Mouse (Mus musculus): ENCODE measurements around the gene Gpr34.

Gpr34 gene

GRCm38 (mm10) chrX:13670342-13670741 lies 38.5 kb downstream of the Gpr34 start:
- no peak for DNase-seq (ENCODE audit: low read depth, low spot score)

- DNase-seq (ENCODE audit: low read depth, low spot score) = no peak
These were observed 41.1 kb downstream of the Gpr34 start for GRCm38 (mm10) chrX:13673001-13673400.

- no peak for DNase-seq (ENCODE audit: low read depth, low spot score)
These were observed 49.9 kb downstream of the Gpr34 start for GRCm38 (mm10) chrX:13681748-13682147.

GRCm38 (mm10) chrX:13686589-13686988 lies 54.7 kb downstream of the Gpr34 start:
- DNase-seq (ENCODE audit: low read depth, low spot score) = no peak

- DNase-seq (ENCODE audit: low read depth, low spot score) = no peak
These were observed 56.5 kb downstream of the Gpr34 start for GRCm38 (mm10) chrX:13688356-13688755.
